Mouse (Mus musculus) embryonic fibroblast, embryonic 13.5 days (primary cell): ENCODE data around the gene Prr12.

Source experiments
- CTCF ChIP-seq: IDR thresholded peaks from 2 replicates; pipeline ENCODE4 v1.5.1; 2011; ENCODE audit warnings: mild to moderate bottlenecking, control low read depth, low read length, moderate library complexity, borderline replicate concordance; ENCODE audit not compliant: insufficient read depth
- POLR2A ChIP-seq: IDR thresholded peaks from 2 replicates; pipeline ENCODE4 v1.6.1; 2011; ENCODE audit warnings: low read depth, mild to moderate bottlenecking, control low read depth, low read length, moderate library complexity

DNA sequence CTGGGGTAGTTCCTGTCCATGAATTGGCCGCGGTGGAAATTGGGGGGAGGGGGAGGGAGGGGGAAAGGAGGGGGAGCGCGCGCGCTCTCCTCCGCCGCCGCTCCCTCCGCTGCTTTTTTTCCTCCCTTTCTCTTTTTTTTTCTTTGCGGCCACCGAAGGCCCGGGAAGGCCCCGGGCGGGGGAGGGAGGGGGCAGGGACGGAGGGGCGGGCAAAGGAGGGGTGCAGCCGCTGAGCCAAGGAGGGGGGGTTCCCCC lies at the start of gene Prr12:
- TF ChIP-seq CTCF: no peak
- TF ChIP-seq POLR2A: no peak
